Mouse (Mus musculus) hindbrain, embryonic 12.5 days (tissue): ENCODE measurements at regions not wholly inside any gene's neighbourhood (a gene's known extent, or its start where the extent isn't known, plus 50 kb on each side); places are given as distances from the start of the nearest gene placed in this dataset.

Experiments used
- ATAC-seq: fragments of 200-750 bp; cut with Nextera tagmentation; 2 replicates; pipeline ENCODE4 v1.8.0; 2017; ENCODE audit warnings: moderate TSS enrichment; ENCODE audit not compliant: low FRiP score
- H3K27ac ChIP-seq: fragments of 300-500 bp; sonication (generic); 2 replicates; pipeline ENCODE4 v1.5.1; 2016; ENCODE audit warnings: mild to moderate bottlenecking
- H3K27me3 ChIP-seq: fragments of 300-500 bp; sonication (generic); 2 replicates; pipeline ENCODE4 v1.6.1; 2016; ENCODE audit warnings: mild to moderate bottlenecking
- H3K36me3 ChIP-seq: fragments of 300-500 bp; sonication (generic); 2 replicates; pipeline ENCODE4 v1.6.1; 2016; ENCODE audit warnings: mild to moderate bottlenecking
- H3K4me1 ChIP-seq: fragments of 300-500 bp; sonication (generic); 2 replicates; pipeline ENCODE4 v1.6.1; 2016
- H3K4me2 ChIP-seq: fragments of 300-500 bp; sonication (generic); replicated peaks from 2 replicates; pipeline ENCODE4 v1.6.1; 2016; ENCODE audit warnings: mild to moderate bottlenecking
- H3K4me3 ChIP-seq: fragments of 300-500 bp; sonication (generic); 2 replicates; pipeline ENCODE4 v1.5.1; 2016; ENCODE audit warnings: mild to moderate bottlenecking
- H3K9ac ChIP-seq: fragments of 300-500 bp; sonication (generic); 2 replicates; pipeline ENCODE4 v1.6.1; 2016; ENCODE audit warnings: mild to moderate bottlenecking, moderate library complexity
- H3K9me3 ChIP-seq: fragments of 300-500 bp; sonication (generic); replicated peaks from 2 replicates; pipeline ENCODE4 v1.6.1; 2016; ENCODE audit warnings: mild to moderate bottlenecking
- WGBS: fragments of 180-500 bp; shearing (Covaris S2); methylation state at CpG from one replicate; pipeline ENCODE4 v1.1.7; 2016; 5-methylcytosine and 5-hydroxymethylcytosine counted together

- no peaks in the 10 kb centered on the region for H3K36me3 ChIP-seq
- no peak overlapping the region for H3K4me2 ChIP-seq
- H3K27me3 ChIP-seq = no peaks in the 10 kb centered on the region
- no peak overlapping the region for H3K9ac ChIP-seq
- WGBS = 80% methylated on average over 9 of the region's 9 CpGs
- no peak overlapping the region for H3K4me3 ChIP-seq
- ATAC-seq = no peak
- H3K9me3 ChIP-seq = no peaks in the 10 kb centered on the region
- H3K4me1 ChIP-seq = peaks cover 5% of the 10 kb centered on the region; the same call in 1 of the 2 replicates
- H3K27ac ChIP-seq = no peak overlapping the region
Measured at GRCm38 (mm10) chr4:137216908-137217497, 60.3 kb upstream of the Wnt4 start.

- no peak overlapping the region for H3K27ac ChIP-seq
- no peaks in the 10 kb centered on the region for H3K9me3 ChIP-seq
- H3K27me3 ChIP-seq = no peaks in the 10 kb centered on the region
- no peak overlapping the region for H3K4me3 ChIP-seq
- 85% methylated on average over 8 of the region's 8 CpGs for WGBS
- ATAC-seq = no peak
- no peaks in the 10 kb centered on the region for H3K36me3 ChIP-seq
- no peak overlapping the region for H3K9ac ChIP-seq
- no peak overlapping the region for H3K4me2 ChIP-seq
- H3K4me1 ChIP-seq = peaks cover 11% of the 10 kb centered on the region; the same call in 1 of the 2 replicates
Measured at GRCm38 (mm10) chr4:137214573-137214972, 62.7 kb upstream of the Wnt4 start.

GRCm38 (mm10) chr4:137212846-137213245, 64.4 kb upstream of the Wnt4 start:
- no peaks in the 10 kb centered on the region for H3K27me3 ChIP-seq
- H3K4me1 ChIP-seq = peaks cover 11% of the 10 kb centered on the region; the same call in 1 of the 2 replicates
- H3K27ac ChIP-seq = no peak overlapping the region
- no peak overlapping the region for H3K9ac ChIP-seq
- 77% methylated on average over 9 of the region's 9 CpGs for WGBS
- H3K4me2 ChIP-seq = no peak overlapping the region
- no peaks in the 10 kb centered on the region for H3K9me3 ChIP-seq
- no peak overlapping the region for H3K4me3 ChIP-seq
- no peak for ATAC-seq
- H3K36me3 ChIP-seq = no peaks in the 10 kb centered on the region

GRCm38 (mm10) chr4:137212106-137212505, 65.2 kb upstream of the Wnt4 start:
- Histone ChIP-seq H3K36me3 (no peaks in the 10 kb centered on the region), H3K9ac (no peak overlapping the region), H3K27me3 (no peaks in the 10 kb centered on the region), H3K27ac (no peak overlapping the region), H3K4me2 (no peak overlapping the region), H3K9me3 (no peaks in the 10 kb centered on the region), H3K4me3 (no peak overlapping the region), H3K4me1 (peaks cover 10% of the 10 kb centered on the region; the same call in 1 of the 2 replicates)
- ATAC-seq = no peak
- 64% methylated on average over 14 of the region's 14 CpGs for WGBS

GRCm38 (mm10) chr4:137211288-137211687, 66.0 kb upstream of the Wnt4 start:
- H3K4me2 ChIP-seq = no peak overlapping the region
- no peak overlapping the region for H3K4me3 ChIP-seq
- H3K27me3 ChIP-seq = no peaks in the 10 kb centered on the region
- WGBS = 69% methylated on average over 4 of the region's 4 CpGs
- H3K9ac ChIP-seq = no peak overlapping the region
- H3K36me3 ChIP-seq = no peaks in the 10 kb centered on the region
- no peak overlapping the region for H3K27ac ChIP-seq
- H3K9me3 ChIP-seq = no peaks in the 10 kb centered on the region
- H3K4me1 ChIP-seq = peaks cover 6% of the 10 kb centered on the region; the same call in 1 of the 2 replicates
- ATAC-seq = no peak

GRCm38 (mm10) chr4:137210525-137210924, 66.8 kb upstream of the Wnt4 start:
- Histone ChIP-seq H3K9me3 (no peaks in the 10 kb centered on the region), H3K4me1 (peaks cover 6% of the 10 kb centered on the region; the same call in 1 of the 2 replicates), H3K4me3 (no peak overlapping the region), H3K27me3 (no peaks in the 10 kb centered on the region), H3K36me3 (no peaks in the 10 kb centered on the region), H3K27ac (no peak overlapping the region), H3K4me2 (no peak overlapping the region), H3K9ac (no peak overlapping the region)
- WGBS = 81% methylated on average over 4 of the region's 4 CpGs
- no peak for ATAC-seq

GRCm38 (mm10) chr4:137200968-137201367, 76.3 kb upstream of the Wnt4 start:
- WGBS = 72% methylated on average over 7 of the region's 7 CpGs
- Histone ChIP-seq H3K27ac (no peak overlapping the region), H3K4me3 (no peak overlapping the region), H3K9ac (no peak overlapping the region), H3K9me3 (no peaks in the 10 kb centered on the region), H3K36me3 (no peaks in the 10 kb centered on the region), H3K4me1 (peaks cover 10% of the 10 kb centered on the region), H3K27me3 (peaks cover 7% of the 10 kb centered on the region; the same call in 1 of the 2 replicates), H3K4me2 (no peak overlapping the region)
- no peak for ATAC-seq

- H3K9ac ChIP-seq = no peak overlapping the region
- no peak for ATAC-seq
- no peak overlapping the region for H3K27ac ChIP-seq
- 49% methylated on average over 9 of the region's 9 CpGs for WGBS
- no peak overlapping the region for H3K4me2 ChIP-seq
- peaks cover 10% of the 10 kb centered on the region for H3K4me1 ChIP-seq
- H3K27me3 ChIP-seq = peaks cover 7% of the 10 kb centered on the region; the same call in 1 of the 2 replicates
- H3K9me3 ChIP-seq = no peaks in the 10 kb centered on the region
- H3K4me3 ChIP-seq = no peak overlapping the region
- no peaks in the 10 kb centered on the region for H3K36me3 ChIP-seq
Measured at GRCm38 (mm10) chr4:137200426-137200825, 76.9 kb upstream of the Wnt4 start.

GRCm38 (mm10) chr4:137196491-137196974, 80.8 kb upstream of the Wnt4 start:
- Histone ChIP-seq H3K27ac (no peak overlapping the region), H3K4me2 (no peak overlapping the region), H3K9me3 (no peaks in the 10 kb centered on the region), H3K4me1 (peaks cover 10% of the 10 kb centered on the region), H3K36me3 (no peaks in the 10 kb centered on the region), H3K9ac (no peak overlapping the region), H3K27me3 (peaks cover 11% of the 10 kb centered on the region), H3K4me3 (no peak overlapping the region)
- 50% methylated on average over 5 of the region's 5 CpGs for WGBS
- no peak for ATAC-seq

GRCm38 (mm10) chr4:137194106-137194505, 83.2 kb upstream of the Wnt4 start:
- no peak overlapping the region for H3K4me3 ChIP-seq
- no peak overlapping the region for H3K27ac ChIP-seq
- ATAC-seq = no peak
- WGBS = 85% methylated on average over 11 of the region's 11 CpGs
- H3K36me3 ChIP-seq = no peaks in the 10 kb centered on the region
- H3K27me3 ChIP-seq = peaks cover 7% of the 10 kb centered on the region
- no peak overlapping the region for H3K9ac ChIP-seq
- H3K9me3 ChIP-seq = no peaks in the 10 kb centered on the region
- peaks cover 7% of the 10 kb centered on the region for H3K4me1 ChIP-seq
- H3K4me2 ChIP-seq = no peak overlapping the region

- ATAC-seq = no peak
- Histone ChIP-seq H3K4me1 (no peaks in the 10 kb centered on the region), H3K9ac (no peak overlapping the region), H3K4me2 (no peak overlapping the region), H3K9me3 (no peaks in the 10 kb centered on the region), H3K27me3 (peaks cover 6% of the 10 kb centered on the region), H3K4me3 (no peak overlapping the region), H3K27ac (no peak overlapping the region), H3K36me3 (no peaks in the 10 kb centered on the region)
- WGBS = 77% methylated on average over 10 of the region's 10 CpGs
Measured at GRCm38 (mm10) chr4:137190625-137191024, 86.7 kb upstream of the Wnt4 start.

- Histone ChIP-seq H3K27me3 (peaks cover 3% of the 10 kb centered on the region; the same call in 1 of the 2 replicates), H3K4me3 (no peak overlapping the region), H3K9me3 (no peaks in the 10 kb centered on the region), H3K4me1 (peaks cover under 1% of the 10 kb centered on the region; the same call in 1 of the 2 replicates), H3K9ac (no peak overlapping the region), H3K4me2 (no peak overlapping the region), H3K27ac (no peak overlapping the region), H3K36me3 (no peaks in the 10 kb centered on the region)
- no peak for ATAC-seq
- 85% methylated on average over 4 of the region's 4 CpGs for WGBS
Measured at GRCm38 (mm10) chr4:137189801-137190200, 87.5 kb upstream of the Wnt4 start.

- Histone ChIP-seq H3K9me3 (no peaks in the 10 kb centered on the region), H3K27ac (no peak overlapping the region), H3K4me3 (no peak overlapping the region), H3K4me1 (peaks cover 7% of the 10 kb centered on the region; the same call in 1 of the 2 replicates), H3K36me3 (no peaks in the 10 kb centered on the region), H3K9ac (no peak overlapping the region), H3K27me3 (peaks cover 3% of the 10 kb centered on the region; the same call in 1 of the 2 replicates), H3K4me2 (no peak overlapping the region)
- WGBS = 71% methylated on average over 6 of the region's 6 CpGs
- no peak for ATAC-seq
Measured at GRCm38 (mm10) chr4:137189058-137189457, 88.2 kb upstream of the Wnt4 start.
